Mouse (Mus musculus) stomach, embryonic 15.5 days (tissue): ENCODE results near the gene Myt1l. TPM values are rescaled to one million over a fixed set of nuclear protein-coding genes. Genes with fewer than 3 reads are reported as not detected.

Source experiments
- ATAC-seq: fragments of 200-750 bp; cut with Nextera tagmentation; 2 replicates; pipeline ENCODE4 v1.8.0; 2017; ENCODE audit warnings: low read depth, moderate number of reproducible peaks, moderate TSS enrichment; ENCODE audit not compliant: insufficient read depth, low FRiP score
- H3K27ac ChIP-seq: fragments of 300-500 bp; sonication (generic); 2 replicates; pipeline ENCODE4 v1.5.1; 2015; ENCODE audit warnings: mild to moderate bottlenecking, inconsistent platforms
- H3K27me3 ChIP-seq: fragments of 300-500 bp; sonication (generic); replicated peaks from 2 replicates; pipeline ENCODE4 v1.6.1; 2015; ENCODE audit warnings: inconsistent platforms
- H3K36me3 ChIP-seq: fragments of 300-500 bp; sonication (generic); 2 replicates; pipeline ENCODE4 v1.6.1; 2015; ENCODE audit warnings: inconsistent platforms
- H3K4me1 ChIP-seq: fragments of 300-500 bp; sonication (generic); 2 replicates; pipeline ENCODE4 v1.6.1; 2015; ENCODE audit warnings: inconsistent platforms
- H3K4me2 ChIP-seq: fragments of 300-500 bp; sonication (generic); 2 replicates; pipeline ENCODE4 v1.6.1; 2015; ENCODE audit warnings: mild to moderate bottlenecking, inconsistent platforms
- H3K4me3 ChIP-seq: fragments of 300-500 bp; sonication (generic); replicated peaks from 2 replicates; pipeline ENCODE4 v1.5.1; 2015; ENCODE audit warnings: inconsistent platforms
- H3K9ac ChIP-seq: fragments of 300-500 bp; sonication (generic); 2 replicates; pipeline ENCODE4 v1.6.1; 2015; ENCODE audit warnings: inconsistent platforms
- H3K9me3 ChIP-seq: fragments of 300-500 bp; sonication (generic); 2 replicates; pipeline ENCODE4 v1.6.1; 2016; ENCODE audit warnings: inconsistent platforms
- WGBS: fragments of 180-500 bp; shearing (Covaris S2); methylation state at CpG from one replicate; pipeline ENCODE4 v1.1.7; 2015; 5-methylcytosine and 5-hydroxymethylcytosine counted together
- polyA plus RNA-seq: library from polyadenylated mRNA; unstranded; fragments of >200 nt; fragmentation: Nextera tagmentation; extraction: Ambion mirVana; gene quantifications from 2 replicates; pipeline ENCODE4 v1.2.1, GENCODE M21; 2015

Myt1l gene
- polyA plus RNA-seq, 1 experiment from 2014 or later = 2.0 TPM

GRCm38 (mm10) chr12:29701731-29702316, 173.6 kb downstream of the Myt1l start:
- H3K4me3 ChIP-seq = no peak overlapping the region
- H3K9me3 ChIP-seq = no peaks in the 10 kb centered on the region
- H3K4me1 ChIP-seq = peaks cover 5% of the 10 kb centered on the region; the same call in 1 of the 2 replicates
- H3K36me3 ChIP-seq = no peaks in the 10 kb centered on the region
- no peak for ATAC-seq
- WGBS = 42% methylated on average over 6 of the region's 6 CpGs
- no peak overlapping the region for H3K27ac ChIP-seq
- H3K4me2 ChIP-seq = no peak overlapping the region
- H3K27me3 ChIP-seq = no peaks in the 10 kb centered on the region
- no peak overlapping the region for H3K9ac ChIP-seq

- Histone ChIP-seq H3K9me3 (no peaks in the 10 kb centered on the region), H3K4me3 (no peak overlapping the region), H3K27me3 (no peaks in the 10 kb centered on the region), H3K4me2 (no peak overlapping the region), H3K36me3 (no peaks in the 10 kb centered on the region), H3K27ac (no peak overlapping the region), H3K4me1 (peaks cover 5% of the 10 kb centered on the region; the same call in 1 of the 2 replicates), H3K9ac (no peak overlapping the region)
- WGBS = 35% methylated on average over 4 of the region's 4 CpGs
- ATAC-seq = no peak
Measured at GRCm38 (mm10) chr12:29702626-29703025, 174.4 kb downstream of the Myt1l start.

GRCm38 (mm10) chr12:29703541-29703940, 175.4 kb downstream of the Myt1l start:
- WGBS = 70% methylated on average over 8 of the region's 8 CpGs
- no peak overlapping the region for H3K4me2 ChIP-seq

GRCm38 (mm10) chr12:29707094-29707493, 178.9 kb downstream of the Myt1l start:
- Histone ChIP-seq H3K9ac (no peak overlapping the region), H3K4me2 (no peak overlapping the region), H3K9me3 (no peaks in the 10 kb centered on the region), H3K27me3 (no peaks in the 10 kb centered on the region), H3K4me1 (no peaks in the 10 kb centered on the region), H3K36me3 (no peaks in the 10 kb centered on the region), H3K27ac (no peak overlapping the region), H3K4me3 (no peak overlapping the region)
- 73% methylated on average over 3 of the region's 3 CpGs for WGBS
- no peak for ATAC-seq

More at GRCm38 (mm10) chr12:29703541-29703940, 175.4 kb downstream of the Myt1l start:
- Histone ChIP-seq H3K27me3 (no peaks in the 10 kb centered on the region), H3K27ac (no peak overlapping the region), H3K36me3 (no peaks in the 10 kb centered on the region), H3K4me3 (no peak overlapping the region), H3K9me3 (no peaks in the 10 kb centered on the region), H3K4me1 (peaks cover 5% of the 10 kb centered on the region; the same call in 1 of the 2 replicates), H3K9ac (no peak overlapping the region)
- ATAC-seq = no peak

- Histone ChIP-seq H3K4me2 (no peak overlapping the region), H3K27me3 (no peaks in the 10 kb centered on the region), H3K27ac (no peak overlapping the region), H3K9ac (no peak overlapping the region), H3K4me3 (no peak overlapping the region), H3K36me3 (no peaks in the 10 kb centered on the region), H3K9me3 (no peaks in the 10 kb centered on the region), H3K4me1 (no peaks in the 10 kb centered on the region)
- no peak for ATAC-seq
- 70% methylated on average over 3 of the region's 3 CpGs for WGBS
Measured at GRCm38 (mm10) chr12:29708166-29708565, 180.0 kb downstream of the Myt1l start.

GRCm38 (mm10) chr12:29712795-29713721, 184.9 kb downstream of the Myt1l start:
- no peak overlapping the region for H3K9ac ChIP-seq
- no peak for ATAC-seq
- H3K36me3 ChIP-seq = no peaks in the 10 kb centered on the region
- H3K4me3 ChIP-seq = no peak overlapping the region
- H3K27ac ChIP-seq = no peak overlapping the region
- H3K4me1 ChIP-seq = no peaks in the 10 kb centered on the region
- H3K9me3 ChIP-seq = no peaks in the 10 kb centered on the region
- WGBS = 80% methylated on average over 15 of the region's 15 CpGs
- H3K4me2 ChIP-seq = no peak overlapping the region
- H3K27me3 ChIP-seq = no peaks in the 10 kb centered on the region

- 87% methylated on average over 17 of the region's 17 CpGs for WGBS
- no peaks in the 10 kb centered on the region for H3K36me3 ChIP-seq
- H3K9me3 ChIP-seq = no peaks in the 10 kb centered on the region
- no peak overlapping the region for H3K4me3 ChIP-seq
- H3K27ac ChIP-seq = no peak overlapping the region
- no peak overlapping the region for H3K9ac ChIP-seq
- no peaks in the 10 kb centered on the region for H3K27me3 ChIP-seq
- ATAC-seq = no peak
- H3K4me2 ChIP-seq = no peak overlapping the region
- no peaks in the 10 kb centered on the region for H3K4me1 ChIP-seq
Measured at GRCm38 (mm10) chr12:29723722-29724338, 195.6 kb downstream of the Myt1l start.

GRCm38 (mm10) chr12:29728294-29728693, 200.1 kb downstream of the Myt1l start:
- Histone ChIP-seq H3K4me3 (no peak overlapping the region), H3K4me1 (no peaks in the 10 kb centered on the region), H3K27me3 (no peaks in the 10 kb centered on the region), H3K9ac (no peak overlapping the region), H3K27ac (no peak overlapping the region), H3K4me2 (no peak overlapping the region), H3K9me3 (no peaks in the 10 kb centered on the region), H3K36me3 (no peaks in the 10 kb centered on the region)
- no peak for ATAC-seq
- WGBS = 65% methylated on average over 2 of the region's 2 CpGs

GRCm38 (mm10) chr12:29740346-29741025, 212.3 kb downstream of the Myt1l start:
- WGBS = 72% methylated on average over 8 of the region's 8 CpGs
- H3K4me3 ChIP-seq = no peak overlapping the region

GRCm38 (mm10) chr12:29741181-29741580, 213.0 kb downstream of the Myt1l start:
- H3K4me3 ChIP-seq = no peak overlapping the region
- no peak overlapping the region for H3K4me2 ChIP-seq
- H3K4me1 ChIP-seq = no peaks in the 10 kb centered on the region
- H3K27ac ChIP-seq = no peak overlapping the region
- ATAC-seq = no peak
- H3K27me3 ChIP-seq = no peaks in the 10 kb centered on the region
- no peaks in the 10 kb centered on the region for H3K9me3 ChIP-seq
- H3K9ac ChIP-seq = no peak overlapping the region
- no peaks in the 10 kb centered on the region for H3K36me3 ChIP-seq
- WGBS = 75% methylated on average over 6 of the region's 6 CpGs

More at GRCm38 (mm10) chr12:29740346-29741025, 212.3 kb downstream of the Myt1l start:
- Histone ChIP-seq H3K27me3 (no peaks in the 10 kb centered on the region), H3K9me3 (no peaks in the 10 kb centered on the region), H3K27ac (no peak overlapping the region), H3K36me3 (no peaks in the 10 kb centered on the region), H3K4me1 (no peaks in the 10 kb centered on the region), H3K9ac (no peak overlapping the region), H3K4me2 (no peak overlapping the region)
- ATAC-seq = no peak

DNA sequence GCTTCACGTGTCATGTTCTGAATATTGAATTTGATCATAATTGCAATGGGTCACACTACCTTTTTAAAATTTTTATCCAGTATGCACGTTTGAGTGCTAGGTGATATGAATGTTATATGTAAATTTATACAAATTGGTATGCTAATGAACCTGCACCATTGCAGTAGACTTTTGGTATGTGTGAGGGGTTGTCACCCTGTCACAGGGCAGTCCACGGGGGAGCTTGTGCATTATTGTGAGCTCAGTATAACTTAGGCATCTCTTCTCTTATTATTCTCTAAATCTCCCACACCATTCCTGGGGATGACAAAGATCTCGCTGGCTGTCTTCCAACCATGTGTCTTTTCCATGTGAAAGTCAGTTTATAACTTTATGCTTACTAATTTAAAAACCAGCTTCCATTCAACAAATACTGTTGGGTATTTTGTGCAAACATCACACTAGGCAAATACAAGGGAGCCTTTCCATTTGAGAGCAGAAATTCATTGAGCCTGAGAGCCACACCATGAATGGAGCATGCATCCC, 222.5 kb downstream of the Myt1l start:
- Histone ChIP-seq H3K9ac (no peak overlapping the region), H3K36me3 (no peaks in the 10 kb centered on the region), H3K4me2 (no peak overlapping the region), H3K27ac (no peak overlapping the region), H3K4me1 (no peaks in the 10 kb centered on the region), H3K4me3 (no peak overlapping the region), H3K27me3 (no peaks in the 10 kb centered on the region), H3K9me3 (no peaks in the 10 kb centered on the region)
- 84% methylated on average over 4 of the region's 4 CpGs for WGBS
- no peak for ATAC-seq
